Mouse (Mus musculus): ENCODE data around the gene D430019H16Rik.

GRCm38 (mm10) chr12:105406008-105406407, 47.6 kb upstream of the D430019H16Rik start:
- TF ChIP-seq CTCF (IDR thresholded peaks at IDR 0.05; ENCODE audit: borderline replicate concordance, insufficient read depth, low read depth, low read length): no peak
- no peak for TF ChIP-seq POLR2A (IDR thresholded peaks at IDR 0.05; ENCODE audit: borderline replicate concordance, insufficient read depth, low read length)

Data from cerebellum, adult 2 months (tissue).